Mouse (Mus musculus): Measurements from ENCODE around the gene Wbp1.
A peak's percentile ranks its signal among the peaks of the same experiment; 100 is the strongest.

The Wbp1 gene

DNA sequence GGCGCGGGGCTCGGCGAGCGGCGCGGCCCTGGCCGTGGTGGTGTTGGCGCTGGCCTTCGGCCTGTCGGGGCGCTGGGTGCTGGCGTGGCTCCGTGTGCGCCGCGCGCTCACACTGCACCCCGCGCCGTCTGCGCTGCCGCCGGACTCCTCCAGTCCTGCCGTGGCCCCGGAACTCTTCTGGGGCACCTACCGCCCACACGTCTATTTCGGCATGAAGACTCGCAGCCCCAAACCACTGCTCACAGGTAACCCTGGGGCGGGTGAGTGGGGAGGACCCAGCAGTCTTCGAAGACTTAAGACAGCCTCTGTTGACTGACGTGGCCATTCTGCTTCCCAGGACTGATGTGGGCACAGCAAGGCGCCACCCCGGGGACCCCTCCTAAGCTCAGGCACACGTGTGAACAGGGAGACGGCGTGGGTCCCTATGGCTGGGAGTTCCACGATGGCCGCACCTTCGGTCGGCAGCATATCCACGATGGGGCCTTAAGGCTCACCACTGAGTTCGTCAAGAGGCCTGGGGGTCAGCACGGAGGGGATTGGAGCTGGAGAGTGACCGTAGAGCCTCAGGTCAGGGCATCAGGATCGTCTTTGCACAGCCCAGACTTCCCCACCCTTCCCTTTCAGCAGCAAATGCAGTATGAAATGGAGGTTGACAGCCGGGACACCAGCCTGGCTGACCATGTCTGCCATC, 5.5 kb downstream of the Wbp1 start:
- peak in 1 of 2 experiments; percentile 36 for DNase-seq

DNA sequence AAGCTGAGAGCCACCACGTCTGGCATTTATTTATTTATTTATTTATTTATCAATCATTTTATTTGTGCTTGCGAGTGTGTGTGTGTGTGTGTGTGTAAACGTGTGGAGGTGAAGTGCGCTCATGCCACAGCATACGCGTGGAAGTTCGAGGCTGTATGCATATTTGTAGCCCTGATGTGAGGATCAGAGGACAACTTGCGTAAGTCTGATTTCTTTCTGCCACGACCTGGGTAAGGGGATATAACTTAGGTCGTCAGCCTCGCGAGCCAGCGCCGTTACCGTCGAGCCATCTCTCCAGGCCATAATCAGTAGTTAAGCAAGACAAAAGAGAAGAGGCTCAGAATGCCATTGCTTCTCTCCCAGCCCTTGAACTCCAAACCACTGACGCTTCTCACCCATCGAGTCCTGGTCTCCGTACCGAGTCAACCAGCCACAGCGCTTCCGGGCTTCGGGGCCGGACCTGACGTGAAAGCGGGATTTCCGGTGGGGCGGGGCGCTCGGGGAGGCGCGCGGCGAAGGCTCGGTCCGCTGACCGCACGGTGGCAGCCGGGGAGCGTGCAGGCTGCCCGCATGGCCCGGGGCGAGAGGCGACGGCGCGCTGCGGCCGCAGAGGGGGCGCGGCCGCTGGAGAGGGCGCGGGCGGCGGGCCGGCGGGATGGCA, 6.2 kb downstream of the Wbp1 start, which contains the start of gene Mogs:
TSS of gene Mogs (plus strand) at position 486 of the 661 bp plus-strand sequence.
- peak; percentile 92 to 93 for DNase-seq

DNA sequence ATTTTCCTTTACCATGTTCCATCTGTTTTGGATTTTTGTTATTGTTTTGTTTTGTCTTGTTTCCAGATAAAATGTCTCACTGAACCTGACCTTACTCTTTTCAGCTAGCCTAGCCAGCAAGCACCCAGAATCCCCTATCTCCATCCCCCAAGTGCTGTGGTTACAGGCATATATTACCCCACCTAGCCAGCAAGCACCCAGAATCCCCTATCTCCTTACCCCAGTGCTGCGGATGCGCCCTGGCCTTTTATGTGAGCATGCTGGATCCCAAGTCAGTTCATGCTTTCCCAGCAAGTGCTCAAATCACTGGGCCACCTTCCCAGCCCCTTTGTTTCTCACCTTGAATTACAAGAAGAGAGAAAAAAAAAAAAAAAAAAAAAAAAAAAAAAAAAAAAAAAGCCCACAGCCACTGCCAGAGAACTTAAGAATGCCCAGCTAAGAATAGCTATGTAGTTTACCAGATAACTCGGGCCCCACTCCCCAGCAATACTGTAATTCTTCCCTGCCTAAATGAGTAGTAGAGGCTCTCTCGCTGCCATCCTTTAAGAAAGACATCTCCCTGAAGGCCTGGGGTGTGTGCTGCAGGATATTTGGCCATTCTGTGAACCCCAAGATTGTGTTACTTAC, 9.7 kb downstream of the Wbp1 start:
- DNase-seq = no peak

DNA sequence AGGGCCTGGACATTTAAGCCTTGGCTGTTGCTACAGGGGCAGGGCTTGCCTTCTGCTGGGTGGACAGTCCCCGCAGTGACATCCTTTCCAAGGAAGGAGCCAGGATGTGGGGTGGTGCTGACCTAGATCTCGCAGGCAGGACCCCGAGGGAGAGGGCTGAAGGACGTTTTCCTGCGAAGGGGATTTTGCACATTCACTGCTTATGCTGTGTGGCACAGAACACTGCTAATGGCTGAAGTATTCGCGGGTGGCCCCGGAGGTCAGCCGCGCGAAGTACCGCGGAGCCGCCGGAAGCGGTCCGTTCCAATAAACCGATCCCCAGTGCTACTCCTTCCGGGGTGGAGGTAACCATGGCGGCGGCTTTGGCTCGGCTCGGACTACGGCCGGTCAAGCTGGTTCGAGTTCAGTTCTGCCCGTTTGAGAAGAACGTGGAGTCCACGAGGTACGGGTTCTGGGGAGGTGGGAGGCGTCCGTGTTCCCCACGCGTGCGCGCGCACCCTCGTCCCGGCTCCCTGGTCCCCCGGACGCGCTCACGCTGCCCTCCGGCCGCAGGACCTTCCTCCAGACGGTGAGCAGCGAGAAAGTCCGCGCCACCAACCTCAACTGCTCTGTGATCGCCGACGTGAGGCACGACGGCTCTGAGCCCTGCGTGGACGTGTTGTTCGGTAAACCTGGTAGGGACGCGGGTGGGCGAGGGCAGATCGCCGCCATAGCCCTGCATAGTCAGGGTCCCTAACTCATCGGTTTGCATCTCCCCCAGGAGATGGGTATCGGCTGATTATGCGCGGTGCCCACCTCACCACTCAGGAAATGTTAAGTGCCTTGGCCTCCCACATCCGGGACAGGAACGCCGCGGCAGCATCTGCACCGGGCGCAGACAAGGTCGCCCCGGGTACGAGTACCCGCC, 12.3 kb downstream of the Wbp1 start, which contains the start of gene Mrpl53:
TSS of gene Mrpl53 (plus strand) at position 279 of the 907 bp plus-strand sequence.
- peak; percentile 70 to 72 for DNase-seq

DNA sequence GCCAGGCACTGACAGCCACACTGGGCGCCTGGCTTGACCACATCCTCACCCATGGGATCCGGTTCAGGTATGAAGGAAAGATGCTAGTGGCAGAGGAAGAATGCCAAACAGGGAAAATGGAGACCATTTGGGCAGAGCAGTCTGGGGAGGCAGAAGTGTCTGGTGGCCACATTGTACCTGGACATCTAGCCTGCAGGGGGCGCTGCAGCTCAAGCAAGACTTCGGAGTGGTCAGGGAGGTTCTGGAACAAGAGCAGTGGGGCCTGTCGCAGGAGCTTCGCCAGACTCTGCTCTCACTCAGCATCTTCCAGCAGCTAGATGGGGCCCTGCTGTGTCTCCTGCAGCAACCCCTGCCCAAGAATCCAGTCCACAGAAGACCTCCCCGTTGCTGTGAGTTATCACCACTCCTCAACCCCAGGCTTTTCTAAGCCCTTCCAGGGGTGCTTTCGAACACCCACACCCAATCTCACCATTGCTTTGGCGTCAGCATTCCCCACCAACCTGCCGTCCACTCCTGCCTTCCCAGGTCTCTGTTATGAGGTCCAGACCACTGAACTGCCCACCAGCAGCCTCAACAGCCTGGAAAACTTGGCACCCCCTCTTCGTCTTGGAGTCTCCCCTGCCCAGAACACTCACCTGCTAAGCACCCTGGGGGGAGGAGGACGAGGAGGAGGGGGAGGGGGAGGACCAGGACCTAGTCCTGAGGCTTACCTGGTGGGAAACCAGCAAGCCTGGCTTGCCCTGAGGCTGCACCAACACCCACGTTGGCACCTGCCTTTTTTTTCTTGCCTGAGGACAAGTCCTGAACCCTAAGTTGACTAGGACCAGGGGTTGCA, 13.6 kb downstream of the Wbp1 start:
- peak; percentile 83 for DNase-seq

DNA sequence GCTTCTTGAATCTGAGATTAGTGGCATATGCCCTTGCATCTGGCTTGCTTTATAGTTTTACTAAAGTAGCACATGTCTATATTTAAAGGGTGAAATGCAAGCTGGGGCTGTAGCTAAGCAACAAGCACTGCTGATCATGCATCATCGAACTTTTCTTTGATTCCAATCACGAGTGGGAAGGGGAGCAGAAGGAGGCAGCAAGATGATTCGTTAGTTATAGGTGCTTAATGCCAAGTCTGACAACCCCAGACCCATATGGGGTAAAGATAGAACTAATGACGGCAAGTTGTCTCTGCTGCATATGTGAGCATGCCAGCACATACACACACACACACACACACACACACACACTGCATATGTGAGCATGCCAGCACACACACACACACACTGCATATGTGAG, 17.2 kb downstream of the Wbp1 start:
- DNase-seq = no peak

DNA sequence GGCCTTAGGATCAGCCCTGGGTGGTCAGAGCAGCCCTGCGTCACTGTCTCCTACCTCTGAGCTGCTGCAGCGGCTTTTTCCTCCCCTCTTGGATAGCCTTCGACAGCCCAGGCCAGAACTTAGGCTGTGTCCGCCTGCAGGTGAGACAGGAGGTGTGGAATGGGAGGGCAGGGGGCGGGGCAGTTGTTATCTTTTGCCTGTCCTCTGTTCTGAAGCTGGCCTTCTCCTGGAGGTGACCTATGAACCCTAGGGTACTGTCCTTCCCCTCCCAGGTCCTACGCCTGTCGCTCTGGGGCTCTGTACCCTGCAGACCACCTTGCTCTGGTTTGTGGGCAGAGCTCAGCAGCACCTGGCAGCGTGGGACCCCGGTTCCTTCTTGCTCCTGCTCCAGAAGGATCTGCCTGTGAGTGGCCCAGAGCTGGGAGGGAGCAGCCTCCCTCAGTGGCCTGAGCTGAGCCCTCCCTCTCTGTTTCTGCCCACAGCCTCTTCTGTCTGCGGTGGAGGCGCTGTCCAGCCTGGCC, 18.2 kb downstream of the Wbp1 start:
- no peak for DNase-seq

DNA sequence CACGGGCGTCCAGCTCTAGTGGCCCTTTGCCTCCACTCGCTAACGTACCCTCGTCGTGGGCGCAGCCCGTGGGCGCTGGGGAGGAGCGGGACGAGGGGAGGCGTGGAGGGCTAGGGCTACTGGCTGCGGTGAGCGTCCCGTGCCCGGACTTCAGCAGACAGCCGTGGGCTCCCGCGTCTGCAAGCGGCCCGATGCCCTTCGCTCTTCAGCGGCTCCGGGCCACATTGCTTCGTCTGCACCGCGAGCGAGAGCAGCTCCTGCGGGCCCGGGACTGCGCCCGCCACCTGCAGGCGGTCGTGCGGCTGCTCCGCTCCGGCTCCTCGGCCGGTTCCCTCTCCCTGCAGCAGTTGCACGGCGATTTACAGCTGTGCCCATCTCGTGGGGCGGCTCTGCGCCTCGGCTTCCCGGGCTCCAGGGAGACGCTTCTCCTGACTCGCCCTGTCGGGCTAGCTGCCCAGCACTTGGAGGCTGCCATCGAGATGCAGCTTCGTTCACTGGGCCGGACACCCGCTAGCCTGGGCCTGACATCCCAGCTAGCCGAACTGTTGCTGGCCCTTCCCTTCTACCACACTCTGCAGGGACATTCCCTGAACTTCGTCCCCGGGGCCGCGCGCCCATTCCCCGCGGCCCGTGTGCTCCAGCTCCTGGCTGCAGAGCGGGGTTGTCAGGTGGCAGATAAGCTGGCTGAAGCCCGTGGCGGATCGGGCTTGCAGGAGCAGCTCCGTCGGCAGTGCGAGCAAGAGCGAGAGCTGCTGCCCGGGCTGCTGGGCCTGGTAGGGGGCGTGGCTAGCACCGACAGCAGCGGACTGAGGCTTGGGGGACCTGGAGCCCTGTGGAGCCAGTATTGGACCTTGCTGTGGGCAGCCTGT, 19.4 kb downstream of the Wbp1 start:
- peak; percentile 81 to 84 for DNase-seq

DNA sequence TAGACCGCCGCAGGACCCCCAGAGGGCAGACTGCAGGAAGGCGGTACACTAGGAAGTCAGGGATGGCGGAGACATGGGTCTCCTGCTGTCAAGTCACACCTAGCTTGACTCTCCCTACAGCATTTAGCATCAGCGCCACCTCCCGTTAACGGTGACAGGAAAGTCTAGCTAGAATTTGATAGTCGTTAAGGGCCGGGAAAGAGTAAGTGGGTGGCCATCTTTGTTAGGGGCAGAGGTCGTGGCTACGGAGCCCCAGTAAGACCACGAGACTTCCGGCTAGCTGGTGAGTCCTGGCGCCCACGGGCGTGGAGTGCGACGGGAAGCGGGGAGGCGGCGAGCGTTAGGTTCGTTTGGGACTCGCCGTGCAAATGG, 20.1 kb downstream of the Wbp1 start, which contains the start of the genes Ccdc142 and Gm42688:
TSS of gene Ccdc142 (plus strand) at position 286 of the 372 bp plus-strand sequence.
TSS of gene Gm42688 (plus strand) at position 302 of the 372 bp plus-strand sequence.
- DNase-seq = peak; percentile 93 to 94

DNA sequence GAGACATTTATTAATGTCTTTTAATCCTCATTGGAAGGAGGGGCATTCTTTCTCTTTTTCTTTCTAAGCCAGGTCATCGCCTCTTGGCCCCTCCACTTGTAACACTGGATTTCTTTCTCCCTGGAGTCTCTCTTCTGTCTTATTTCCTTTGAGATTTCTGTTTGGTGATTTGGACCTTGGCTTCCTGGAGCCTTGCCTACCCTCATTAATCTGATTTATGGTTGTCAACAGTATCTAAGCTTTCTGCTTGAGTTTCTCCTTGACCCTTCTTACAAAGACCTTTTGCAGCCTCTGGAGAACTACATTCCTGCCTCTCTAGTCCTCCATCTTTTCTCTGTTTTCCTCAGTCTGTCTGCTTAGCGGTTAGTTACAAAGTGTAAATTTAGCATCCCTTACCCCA, 22.9 kb downstream of the Wbp1 start:
- no peak for DNase-seq

DNA sequence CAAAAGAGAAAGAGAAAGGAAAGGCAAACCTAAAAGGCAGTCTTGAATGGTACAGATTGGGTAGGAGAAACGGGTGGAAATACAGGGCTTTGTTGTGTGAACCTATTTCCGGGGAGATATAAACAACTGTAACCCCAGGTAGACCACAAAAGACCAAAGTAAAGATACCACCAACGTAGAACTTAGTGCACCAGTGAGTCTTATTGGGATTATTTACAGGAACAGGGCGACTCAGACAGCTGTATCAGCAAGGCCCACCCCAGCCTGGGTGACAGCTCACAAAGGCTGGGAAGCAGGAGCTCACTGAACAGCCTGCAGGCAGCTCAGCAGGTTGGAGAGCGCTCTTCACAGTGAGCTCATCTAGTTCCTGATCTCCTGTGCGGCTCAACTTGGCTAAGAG, 25.4 kb downstream of the Wbp1 start:
- DNase-seq = peak; percentile 47 to 68

DNA sequence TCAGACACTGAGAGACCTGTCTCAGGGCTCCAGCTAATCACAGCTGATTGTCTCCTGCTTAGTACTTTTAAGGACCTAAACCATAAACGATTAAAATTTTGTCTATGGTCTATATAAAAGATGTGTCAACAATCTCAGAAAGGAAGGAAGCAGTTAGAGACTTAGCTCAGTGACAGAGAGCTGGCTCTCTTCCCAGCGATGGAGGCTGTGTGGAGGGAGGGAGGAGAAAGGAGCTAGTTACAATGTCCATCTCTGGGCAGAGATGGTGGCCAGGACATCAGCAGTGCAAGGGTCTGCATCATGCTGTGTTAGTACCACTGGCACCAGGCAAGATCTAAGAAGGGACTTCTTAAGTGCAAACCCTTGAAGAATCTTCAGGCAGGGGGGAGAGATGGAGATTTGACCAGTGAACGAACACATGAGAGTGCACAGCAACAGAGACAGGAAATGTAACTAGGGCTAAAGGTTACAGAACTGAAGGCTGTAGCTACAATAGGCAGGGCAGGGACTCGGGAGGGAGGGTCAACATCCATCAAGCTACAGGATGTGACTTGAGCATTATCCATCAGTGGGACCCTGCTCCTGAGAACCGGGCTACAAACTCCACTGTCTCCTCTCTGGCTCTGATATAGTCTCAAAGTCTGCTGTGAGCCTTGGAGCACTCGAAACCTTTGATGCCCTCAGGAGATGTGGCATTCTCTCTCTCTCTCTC, 28.8 kb downstream of the Wbp1 start:
- DNase-seq = no peak

DNA sequence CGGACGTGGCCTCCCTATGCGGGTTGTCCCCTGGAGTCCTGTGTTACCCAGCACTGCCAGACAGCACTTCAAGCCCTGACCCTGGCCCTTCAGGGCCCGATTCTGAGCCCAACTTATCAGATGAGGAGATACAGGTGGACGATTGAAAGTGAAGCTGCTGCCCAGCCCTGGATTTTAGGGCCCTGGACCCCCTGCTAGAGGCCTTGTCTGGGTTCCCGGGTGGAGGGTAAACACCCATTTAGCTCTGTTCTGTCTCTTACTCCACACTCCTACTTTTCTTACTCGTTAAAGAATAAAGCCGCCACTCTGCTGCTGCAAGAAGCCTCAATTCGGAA, 33.5 kb downstream of the Wbp1 start:
- DNase-seq = no peak

DNA sequence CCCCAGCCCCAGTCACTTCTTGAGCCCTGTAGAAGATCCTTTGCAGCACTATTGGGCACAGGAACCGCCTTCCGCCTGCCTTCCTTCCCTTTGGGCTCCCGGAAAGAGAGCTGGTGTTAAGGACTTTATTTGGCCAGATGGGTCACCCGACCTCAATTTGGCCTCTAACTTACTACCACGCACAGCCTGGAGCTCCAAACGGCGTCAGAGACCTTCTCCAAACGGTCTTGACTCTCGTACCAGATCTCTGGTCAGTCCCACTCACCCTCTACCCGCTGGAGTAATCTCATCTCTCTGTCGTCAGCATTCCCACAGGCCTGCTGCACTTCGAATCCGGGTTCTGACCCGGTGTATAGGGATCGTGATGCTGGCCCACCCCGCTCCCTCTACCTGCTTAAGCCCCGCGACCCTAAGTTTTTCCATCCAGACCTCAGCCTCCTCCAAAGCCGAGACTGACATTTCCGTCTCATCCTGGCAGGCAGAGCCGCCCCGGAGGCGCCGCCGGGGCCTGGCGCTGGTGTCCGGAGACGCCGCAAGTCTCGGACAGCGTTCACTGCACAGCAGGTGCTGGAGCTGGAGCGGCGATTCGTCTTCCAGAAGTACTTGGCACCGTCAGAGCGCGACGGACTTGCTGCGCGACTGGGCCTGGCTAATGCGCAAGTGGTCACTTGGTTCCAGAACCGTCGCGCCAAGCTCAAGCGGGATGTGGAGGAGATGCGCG, 34.0 kb downstream of the Wbp1 start:
- DNase-seq = no peak

DNA sequence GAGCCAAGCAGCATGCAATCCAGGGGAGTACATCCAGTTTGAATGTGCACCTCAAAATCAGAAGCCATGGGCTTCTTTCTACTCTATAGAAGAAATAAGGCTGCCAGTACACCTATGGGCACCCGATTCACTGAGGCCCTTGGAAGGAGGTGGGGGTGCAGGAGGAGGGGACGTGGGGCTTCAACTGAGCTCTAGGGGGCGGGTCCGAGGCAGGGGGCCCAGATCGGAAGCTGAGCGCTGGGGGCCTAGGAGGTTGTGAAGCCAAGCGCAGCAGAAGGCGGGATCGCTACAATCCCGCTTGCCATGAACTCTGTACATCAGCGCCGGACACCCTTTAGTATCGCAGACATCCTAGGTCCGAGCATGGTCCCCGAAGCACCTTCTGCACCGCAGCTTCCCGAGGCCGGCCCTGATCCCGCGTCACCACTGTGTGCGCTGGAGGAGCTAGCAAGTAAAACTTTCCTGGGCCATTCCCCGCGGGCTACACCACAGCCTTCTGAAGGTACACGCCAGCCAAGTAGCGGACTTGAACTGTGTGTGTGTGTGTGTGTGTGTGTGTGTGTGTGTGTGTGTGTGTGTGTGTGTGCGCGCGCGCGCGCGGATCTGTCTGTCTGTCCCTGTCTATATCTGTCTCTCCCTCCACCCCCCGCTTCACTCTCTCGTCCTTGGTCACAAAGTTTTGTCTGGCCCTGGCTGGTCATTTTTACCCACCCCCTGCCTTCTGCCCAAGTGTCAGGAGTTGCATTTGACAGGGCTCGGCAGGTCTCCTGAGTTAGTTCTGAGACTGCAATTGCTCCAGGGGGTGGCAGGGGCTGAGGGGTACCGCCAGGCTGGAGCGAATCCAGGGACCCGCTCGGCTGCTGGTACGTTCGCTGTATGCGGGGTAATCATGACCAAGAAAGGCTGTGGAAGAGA, 35.0 kb downstream of the Wbp1 start, which contains the start of gene Lbx2:
TSS of gene Lbx2 (plus strand) at position 247 of the 915 bp plus-strand sequence.
- peak; percentile 24 to 45 for DNase-seq

DNA sequence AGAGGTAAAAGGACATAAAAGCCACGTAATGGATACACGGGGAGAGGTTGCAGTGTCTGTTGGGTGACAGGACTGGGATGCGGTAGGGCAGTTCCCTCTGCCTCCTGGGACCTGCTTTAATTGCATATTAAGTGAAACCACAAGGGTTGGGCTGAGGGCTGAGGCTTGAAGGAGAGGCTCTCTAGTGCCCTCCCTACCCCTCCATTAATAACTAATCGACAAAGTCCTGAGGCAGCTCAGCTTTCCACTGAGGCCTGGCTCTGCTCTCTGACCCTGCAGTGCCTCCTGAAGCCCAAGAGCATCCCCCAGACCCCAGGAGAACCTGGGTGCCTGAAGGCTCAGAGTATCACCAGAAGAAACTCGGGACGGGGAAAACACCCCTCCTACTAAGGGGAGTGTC, 36.9 kb downstream of the Wbp1 start:
- DNase-seq = no peak

DNA sequence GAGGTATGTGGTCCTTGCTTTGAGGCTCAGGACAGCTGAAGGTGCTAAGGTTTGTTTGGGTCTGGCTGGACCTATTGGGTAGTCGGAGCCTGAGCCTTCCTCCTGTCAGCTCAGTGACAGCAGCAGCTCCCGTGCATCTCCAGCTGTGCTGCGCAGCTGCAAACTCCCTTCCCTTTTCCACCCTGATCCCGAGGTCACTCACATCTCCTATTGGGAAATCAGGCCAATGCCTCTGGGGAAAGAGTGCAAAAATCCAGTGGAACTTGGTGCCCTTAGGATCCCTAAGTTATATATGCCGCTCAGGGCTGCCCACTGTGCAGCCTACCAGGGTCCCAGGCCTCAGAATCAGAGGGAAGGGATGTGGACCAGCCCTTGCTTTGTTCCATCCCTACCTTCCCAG, 37.9 kb downstream of the Wbp1 start:
- DNase-seq = no peak

DNA sequence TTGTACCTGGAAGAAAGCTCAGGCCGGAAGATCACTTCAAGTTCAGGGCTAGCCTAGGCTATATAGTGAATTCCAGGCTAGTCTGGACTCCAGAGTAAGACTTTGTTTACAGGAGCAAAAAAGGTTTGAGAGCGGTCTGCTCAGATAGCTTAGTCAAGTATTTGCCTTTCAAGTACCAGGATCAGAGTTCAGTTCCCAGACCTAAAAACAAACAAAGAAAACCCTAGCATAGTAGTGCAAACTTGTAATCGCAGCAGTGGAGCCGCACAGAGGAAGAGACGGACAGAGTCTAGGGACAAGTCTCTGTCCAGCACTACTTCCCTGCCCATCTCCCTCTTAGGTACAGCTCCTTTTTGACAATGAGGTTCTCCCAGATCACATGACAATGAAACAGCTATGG, 41.1 kb downstream of the Wbp1 start:
- no peak for DNase-seq
